Mouse (Mus musculus): Measurements from ENCODE around the gene Trpv1.

DNA sequence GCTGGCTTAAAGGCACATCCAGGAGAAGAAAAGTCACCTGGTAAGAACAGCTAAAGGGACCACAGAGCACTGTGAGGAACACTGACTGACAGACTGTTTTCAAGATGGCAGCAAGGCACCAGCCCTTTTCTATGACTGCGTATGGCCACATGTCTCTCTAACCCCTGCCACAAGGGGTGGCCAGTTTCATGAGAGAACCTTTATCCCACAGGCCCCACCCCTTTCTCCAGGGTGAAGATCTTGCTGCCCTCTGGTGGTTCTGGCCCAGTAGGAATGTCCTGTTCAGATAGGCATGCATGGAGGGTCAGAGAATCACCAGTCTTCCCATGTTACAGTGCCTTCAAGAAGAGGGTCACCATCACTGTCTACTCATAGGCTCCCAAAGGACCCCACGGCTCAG lies 10.1 kb upstream of the Trpv1 start:
- TF ChIP-seq CTCF (IDR thresholded peaks at IDR 0.05; ENCODE audit: low read depth, low read length) (peak; percentile 21), POLR2A (IDR thresholded peaks at IDR 0.05; ENCODE audit: insufficient read depth, low read length) (no peak), EP300 (IDR thresholded peaks at IDR 0.05; ENCODE audit: insufficient read depth, low read depth, low read length) (no peak)

Data from ES-Bruce4 (cell line).